Mouse (Mus musculus) lung, adult 18-20 months (tissue): ENCODE data around the gene Lbx2.

Source experiments
- DNase-seq, 2 experiments: peaks; one replicate each; pipeline ENCODE4 v3.0.0; 2022; ENCODE audit warnings: mixed read lengths in 2 of 2

The Lbx2 gene

GRCm38 (mm10) chr6:83115011-83115671 is 29.0 kb downstream of the Lbx2 start, which contains the start of gene Mogs:
Gene Mogs (plus strand): TSS chr6:83115496.
- DNase-seq: peak; percentile 94 to 96

DNA sequence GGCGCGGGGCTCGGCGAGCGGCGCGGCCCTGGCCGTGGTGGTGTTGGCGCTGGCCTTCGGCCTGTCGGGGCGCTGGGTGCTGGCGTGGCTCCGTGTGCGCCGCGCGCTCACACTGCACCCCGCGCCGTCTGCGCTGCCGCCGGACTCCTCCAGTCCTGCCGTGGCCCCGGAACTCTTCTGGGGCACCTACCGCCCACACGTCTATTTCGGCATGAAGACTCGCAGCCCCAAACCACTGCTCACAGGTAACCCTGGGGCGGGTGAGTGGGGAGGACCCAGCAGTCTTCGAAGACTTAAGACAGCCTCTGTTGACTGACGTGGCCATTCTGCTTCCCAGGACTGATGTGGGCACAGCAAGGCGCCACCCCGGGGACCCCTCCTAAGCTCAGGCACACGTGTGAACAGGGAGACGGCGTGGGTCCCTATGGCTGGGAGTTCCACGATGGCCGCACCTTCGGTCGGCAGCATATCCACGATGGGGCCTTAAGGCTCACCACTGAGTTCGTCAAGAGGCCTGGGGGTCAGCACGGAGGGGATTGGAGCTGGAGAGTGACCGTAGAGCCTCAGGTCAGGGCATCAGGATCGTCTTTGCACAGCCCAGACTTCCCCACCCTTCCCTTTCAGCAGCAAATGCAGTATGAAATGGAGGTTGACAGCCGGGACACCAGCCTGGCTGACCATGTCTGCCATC is 29.7 kb downstream of the Lbx2 start:
- DNase-seq: no peak

- DNase-seq: no peak
These were observed 30.4 kb downstream of the Lbx2 start for GRCm38 (mm10) chr6:83116373-83117164.

DNA sequence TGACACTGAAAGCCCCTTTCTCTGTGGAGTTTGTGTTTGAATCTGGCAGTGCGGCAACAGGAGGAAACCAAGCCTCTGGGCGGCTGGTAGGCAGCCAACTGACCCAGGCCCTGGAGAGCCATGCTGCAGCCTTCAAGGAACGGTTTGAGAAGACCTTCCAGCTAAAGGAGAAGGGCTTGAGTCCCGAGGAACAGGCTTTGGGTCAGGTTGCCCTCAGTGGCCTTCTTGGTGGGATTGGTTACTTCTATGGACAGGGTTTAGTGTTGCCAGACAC is 30.9 kb downstream of the Lbx2 start:
- DNase-seq: no peak

GRCm38 (mm10) chr6:83117616-83118015 is 31.4 kb downstream of the Lbx2 start:
- DNase-seq: no peak

GRCm38 (mm10) chr6:83118369-83118768 is 32.2 kb downstream of the Lbx2 start:
- no peak for DNase-seq

GRCm38 (mm10) chr6:83118825-83119733 is 32.9 kb downstream of the Lbx2 start:
- DNase-seq: no peak

DNA sequence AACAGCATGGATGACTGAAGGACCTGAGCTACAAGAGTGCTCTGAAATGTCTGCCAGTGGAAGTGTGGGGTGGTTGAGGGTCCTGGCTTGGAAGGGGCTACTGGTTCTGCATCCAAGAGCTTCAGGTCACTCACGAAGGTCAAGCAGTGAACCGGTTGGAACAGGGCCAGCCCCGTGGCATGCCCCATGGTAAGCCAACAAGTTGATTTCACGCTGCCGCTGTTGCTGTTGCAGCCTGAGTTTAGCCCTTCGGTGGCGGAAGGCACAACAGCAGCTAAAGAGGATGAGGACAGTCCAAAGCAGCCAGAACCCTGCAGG is 33.5 kb downstream of the Lbx2 start:
- DNase-seq: no peak

DNA sequence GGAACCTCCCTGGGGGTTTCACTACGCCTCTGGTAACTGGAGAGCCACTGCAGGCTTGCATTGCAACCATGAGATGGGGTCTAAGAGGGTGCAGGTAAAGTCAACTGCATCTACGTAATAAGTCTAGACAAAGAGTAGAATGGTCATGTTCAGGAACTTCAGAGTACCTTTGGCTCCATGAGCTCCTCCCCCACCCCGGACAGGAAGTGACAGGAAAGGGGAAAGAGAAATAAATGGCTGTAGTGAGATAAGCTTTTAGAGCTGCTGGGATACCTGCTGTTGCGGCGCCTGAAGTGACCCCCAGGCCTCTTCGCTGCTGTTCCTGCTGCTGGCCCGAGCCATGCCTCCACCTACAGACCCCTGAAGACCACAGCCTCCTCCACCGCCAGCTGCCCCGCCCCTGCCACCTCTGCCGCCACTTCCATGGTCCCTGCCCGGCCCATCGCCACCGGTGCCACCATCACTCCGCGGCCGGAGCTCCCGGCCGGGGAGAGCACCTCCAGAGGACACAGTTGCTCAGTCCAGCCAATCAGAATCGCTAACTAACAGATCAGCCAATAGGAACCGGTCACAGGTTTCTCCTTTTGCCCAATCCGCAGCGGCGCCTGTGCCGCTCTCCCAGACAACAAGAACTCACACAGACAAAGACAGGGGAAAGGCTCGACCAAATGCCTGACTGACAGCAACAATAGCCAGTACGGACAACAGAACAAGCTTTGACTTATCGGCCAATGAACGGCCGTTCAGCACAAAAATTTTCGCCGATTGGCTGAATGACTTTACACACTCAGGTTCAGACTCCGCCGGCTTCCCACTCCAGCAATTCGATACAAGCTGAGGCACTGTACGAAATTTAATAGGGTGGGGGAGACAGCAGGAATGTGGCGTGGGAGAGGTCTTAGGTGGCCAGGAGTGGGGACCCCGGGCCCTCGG is 35.0 kb downstream of the Lbx2 start, which contains the start of gene Wbp1:
Wbp1 (minus strand) TSS at position 630 of the 933 bp plus-strand sequence.
- peak; percentile 98 for DNase-seq

GRCm38 (mm10) chr6:83121863-83122710 is 35.9 kb downstream of the Lbx2 start:
- DNase-seq: no peak

DNA sequence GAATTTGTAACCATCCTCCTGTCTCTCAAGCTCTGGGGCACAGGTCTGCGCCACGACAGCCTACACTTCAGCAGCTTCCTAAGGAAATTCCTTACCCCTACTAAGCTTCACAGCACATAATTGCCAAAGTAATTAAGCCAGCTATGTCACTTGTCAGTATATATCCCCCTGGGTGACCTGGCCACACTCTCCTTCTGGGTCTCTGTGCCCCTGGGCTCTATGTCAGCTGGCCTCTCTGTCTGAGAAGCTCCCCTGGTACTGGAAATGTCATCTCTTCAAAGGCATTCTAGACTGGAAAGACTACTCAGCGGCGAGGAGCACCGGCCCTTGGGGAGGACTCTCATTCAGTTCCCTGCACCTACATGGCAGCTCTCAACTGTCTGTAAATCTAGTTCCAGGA is 36.8 kb downstream of the Lbx2 start:
- no peak for DNase-seq

DNA sequence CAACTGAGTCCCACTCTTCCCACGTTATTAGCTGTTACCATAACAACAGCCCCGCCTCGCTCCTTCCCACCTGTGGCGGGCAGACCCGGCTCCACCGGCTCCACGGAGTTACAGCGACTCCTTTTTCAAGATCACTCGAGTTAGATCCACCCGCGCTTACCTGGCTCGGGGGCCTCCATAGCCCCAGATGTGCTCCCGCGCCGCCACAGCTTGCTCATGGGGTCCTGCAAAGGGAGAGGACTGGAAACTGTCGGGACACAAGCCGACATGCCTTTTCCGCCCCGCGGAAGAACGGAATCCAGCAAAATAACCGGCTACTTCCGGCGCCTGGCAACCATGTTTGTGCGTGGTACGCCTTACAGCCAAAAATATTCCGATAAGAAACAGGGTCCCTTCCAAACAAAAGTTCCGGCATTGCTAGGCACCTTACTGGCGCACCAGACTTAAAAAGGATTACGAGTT is 38.7 kb downstream of the Lbx2 start:
- DNase-seq: peak; percentile 92 to 95

DNA sequence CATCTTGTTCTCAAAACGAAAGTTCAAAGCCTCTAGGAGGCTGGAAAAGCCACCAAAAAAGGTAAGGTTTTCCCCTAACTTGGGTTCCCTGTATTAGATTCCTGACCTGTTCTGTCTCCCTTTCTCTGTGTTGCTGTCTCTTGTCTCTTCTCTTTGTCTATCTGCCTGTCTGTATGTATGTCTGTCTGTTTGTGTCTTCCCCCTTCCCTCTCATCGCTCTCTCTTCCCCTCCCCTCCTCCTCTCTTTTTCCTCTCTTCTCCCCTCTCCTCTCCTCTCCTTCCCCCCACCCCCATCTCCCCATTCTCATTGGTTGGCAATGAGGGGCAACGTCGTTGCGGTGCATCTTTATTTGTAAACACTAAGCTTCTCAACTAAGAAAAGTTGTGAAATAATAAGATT is 39.2 kb downstream of the Lbx2 start, which contains the start of gene Ino80b:
Ino80b (minus strand) TSS at position 101 of the 400 bp plus-strand sequence.
- DNase-seq: no peak

GRCm38 (mm10) chr6:83127419-83127818 is 41.3 kb downstream of the Lbx2 start:
- DNase-seq: no peak

- DNase-seq: peak; percentile 55 to 75
These were observed 45.4 kb downstream of the Lbx2 start for GRCm38 (mm10) chr6:83131469-83132034.

DNA sequence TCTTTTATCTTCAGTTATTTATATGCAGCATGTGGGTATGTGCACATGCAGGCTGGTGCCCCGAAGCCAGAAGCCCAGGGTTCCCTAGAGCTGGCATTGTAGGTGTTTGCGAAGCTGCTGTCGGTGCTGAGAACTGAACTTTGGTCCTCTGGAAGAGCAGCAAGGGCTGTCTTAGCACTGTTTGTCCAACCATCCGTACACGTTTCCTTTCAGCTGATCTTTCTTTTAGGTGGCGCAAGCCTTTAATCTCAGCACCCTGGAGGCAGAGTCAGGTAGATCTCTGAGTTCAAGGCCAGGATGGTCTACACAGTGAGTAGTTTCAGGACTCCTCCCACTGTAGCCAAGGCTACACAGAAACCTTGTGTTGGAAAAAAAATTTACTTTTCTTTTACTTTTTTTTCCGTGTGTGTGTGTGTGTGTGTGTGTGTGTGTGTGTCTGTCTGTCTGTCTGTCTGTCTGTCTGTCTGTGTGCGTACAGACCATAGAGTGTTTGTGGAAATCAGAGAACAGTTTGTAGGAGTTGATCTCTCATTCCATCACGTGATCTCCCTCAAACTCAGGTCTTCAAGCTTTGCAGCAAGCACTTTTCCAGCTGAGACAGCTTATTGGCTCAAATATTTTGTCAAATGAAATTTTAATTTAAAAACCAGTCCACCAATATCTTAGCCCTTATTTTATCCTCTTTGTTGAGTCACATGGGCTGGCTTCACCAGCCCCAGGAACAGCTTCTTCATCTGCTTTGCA is 46.2 kb downstream of the Lbx2 start:
- DNase-seq: no peak

GRCm38 (mm10) chr6:83134226-83134625 is 48.1 kb downstream of the Lbx2 start:
- DNase-seq: no peak

- DNase-seq: peak in 1 of 2 experiments; percentile 38
These were observed 48.9 kb downstream of the Lbx2 start, which contains the start of gene Rtkn for GRCm38 (mm10) chr6:83134951-83135513. Gene Rtkn (plus strand): TSS chr6:83135463.
